Mouse (Mus musculus) stomach, postnatal 0 days (tissue): ENCODE data around the gene Dusp6.

Experiments
- CTCF ChIP-seq: IDR thresholded peaks from 2 replicates; pipeline ENCODE4 v1.5.1; 2016; ENCODE audit warnings: antibody characterized with exemption, low read depth, mild to moderate bottlenecking, moderate library complexity
- EP300 ChIP-seq: optimal IDR thresholded peaks from 2 replicates; pipeline ENCODE3; 2016; ENCODE audit warnings: antibody characterized with exemption

DNA sequence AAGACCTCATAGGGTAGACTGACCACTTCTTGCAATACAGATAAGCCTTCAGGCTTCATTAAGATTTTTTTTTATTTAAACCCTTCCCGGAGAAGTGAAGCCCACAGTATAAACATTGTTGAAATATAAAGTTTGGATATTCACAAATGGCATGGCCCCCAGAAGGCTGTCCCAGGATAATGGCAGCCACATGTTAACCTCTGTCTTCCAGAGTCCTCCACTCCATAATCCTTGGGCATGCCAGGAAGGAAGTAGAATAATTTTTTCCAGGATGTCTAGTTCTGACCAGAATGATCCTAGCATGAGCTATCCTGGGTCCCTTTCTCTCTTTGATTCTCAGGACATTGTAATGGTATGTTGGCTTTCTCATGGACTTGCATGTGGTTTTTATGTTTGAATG lies 4.6 kb downstream of the Dusp6 start:
- TF ChIP-seq CTCF (no peak), EP300 (no peak)
